Mouse (Mus musculus) liver, embryonic 12.5 days (tissue): ENCODE data around the gene Tm4sf1. TPM values are rescaled to one million over a fixed set of nuclear protein-coding genes. Genes with fewer than 3 reads are reported as not detected.

Experiments
- ATAC-seq: fragments of 200-750 bp; cut with Nextera tagmentation; 2 replicates; pipeline ENCODE4 v1.8.0; 2017; ENCODE audit warnings: moderate number of reproducible peaks, mild to moderate bottlenecking, moderate library complexity
- H3K27ac ChIP-seq: fragments of 300-500 bp; sonication (generic); 2 replicates; pipeline ENCODE4 v1.5.1; 2016; ENCODE audit warnings: mild to moderate bottlenecking
- H3K27me3 ChIP-seq: fragments of 300-500 bp; sonication (generic); replicated peaks from 2 replicates; pipeline ENCODE4 v1.6.1; 2016; ENCODE audit warnings: mild to moderate bottlenecking, moderate library complexity
- H3K36me3 ChIP-seq: fragments of 300-500 bp; sonication (generic); 2 replicates; pipeline ENCODE4 v1.6.1; 2016; ENCODE audit warnings: mild to moderate bottlenecking, moderate library complexity
- H3K4me1 ChIP-seq: fragments of 300-500 bp; sonication (generic); 2 replicates; pipeline ENCODE4 v1.6.1; 2016
- H3K4me2 ChIP-seq: fragments of 300-500 bp; sonication (generic); 2 replicates; pipeline ENCODE4 v1.6.1; 2016; ENCODE audit warnings: mild to moderate bottlenecking, moderate library complexity
- H3K4me3 ChIP-seq: fragments of 300-500 bp; sonication (generic); 2 replicates; pipeline ENCODE4 v1.5.1; 2016; ENCODE audit warnings: mild to moderate bottlenecking, moderate library complexity
- H3K9ac ChIP-seq: fragments of 300-500 bp; sonication (generic); 2 replicates; pipeline ENCODE4 v1.6.1; 2016; ENCODE audit warnings: mild to moderate bottlenecking, moderate library complexity
- H3K9me3 ChIP-seq: fragments of 300-500 bp; sonication (generic); replicated peaks from 2 replicates; pipeline ENCODE4 v1.6.1; 2016; ENCODE audit warnings: mild to moderate bottlenecking, moderate library complexity
- WGBS: fragments of 180-500 bp; shearing (Covaris S2); methylation state at CpG from one replicate; pipeline ENCODE4 v1.1.7; 2016; ENCODE audit not compliant: insufficient replicate concordance; 5-methylcytosine and 5-hydroxymethylcytosine counted together
- polyA plus RNA-seq: library from polyadenylated mRNA; unstranded; fragments of >200 nt; fragmentation: Nextera tagmentation; extraction: Ambion mirVana; gene quantifications from 2 replicates; pipeline ENCODE4 v1.2.1, GENCODE M21; 2016

The Tm4sf1 gene
- polyA plus RNA-seq, 1 experiment from 2014 or later: 10.9 TPM

GRCm38 (mm10) chr3:57277453-57277852, 24.3 kb downstream of the Tm4sf1 start:
- 45% methylated on average over 5 of the region's 5 CpGs for WGBS
- peak overlapping the region; percentile 34 for H3K4me2 ChIP-seq

DNA sequence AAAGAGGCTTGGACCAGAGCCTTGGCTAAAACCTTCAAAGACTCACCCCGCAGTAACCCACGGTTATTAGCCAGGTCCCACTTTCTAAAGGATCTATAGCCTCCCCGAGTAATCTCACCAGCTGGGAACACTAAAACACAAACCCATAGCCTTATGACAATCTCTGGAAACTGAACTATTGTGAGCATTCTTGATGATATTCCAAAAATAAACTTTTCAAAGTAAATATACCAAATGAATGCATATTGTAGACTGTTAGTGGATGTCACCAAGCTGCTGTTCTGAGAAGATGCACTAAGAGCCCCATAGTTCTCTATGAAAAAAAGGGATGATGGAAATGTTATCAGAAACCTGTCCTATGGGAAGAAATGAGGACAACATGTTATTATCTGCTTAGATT, 25.0 kb downstream of the Tm4sf1 start:
- H3K9ac ChIP-seq: no peak overlapping the region
- 0 out of 2 replicates have a peak overlapping the region, but pooled peaks have one; percentile 45 for H3K27ac ChIP-seq
- H3K4me1 ChIP-seq: peaks cover 13% of the 10 kb centered on the region; the same call in 1 of the 2 replicates
- H3K9me3 ChIP-seq: no peaks in the 10 kb centered on the region
- H3K4me2 ChIP-seq: no peak overlapping the region
- H3K36me3 ChIP-seq: no peaks in the 10 kb centered on the region
- no peaks in the 10 kb centered on the region for H3K27me3 ChIP-seq
- no peak for ATAC-seq
- WGBS: 71% methylated on average over 3 of the region's 3 CpGs
- H3K4me3 ChIP-seq: no peak overlapping the region

More at GRCm38 (mm10) chr3:57277453-57277852, 24.3 kb downstream of the Tm4sf1 start:
- Histone ChIP-seq H3K27ac (peak overlapping the region; percentile 73; the same call in 1 of the 2 replicates), H3K9ac (no peak overlapping the region), H3K27me3 (no peaks in the 10 kb centered on the region), H3K4me3 (no peak overlapping the region), H3K36me3 (no peaks in the 10 kb centered on the region), H3K4me1 (peaks cover 13% of the 10 kb centered on the region; the same call in 1 of the 2 replicates), H3K9me3 (no peaks in the 10 kb centered on the region)
- peak; percentile 97 for ATAC-seq

GRCm38 (mm10) chr3:57268994-57269393, 32.8 kb downstream of the Tm4sf1 start:
- no peaks in the 10 kb centered on the region for H3K27me3 ChIP-seq
- no peak overlapping the region for H3K4me3 ChIP-seq
- H3K36me3 ChIP-seq: no peaks in the 10 kb centered on the region
- no peak for ATAC-seq
- no peak overlapping the region for H3K9ac ChIP-seq
- no peak overlapping the region for H3K27ac ChIP-seq
- H3K4me1 ChIP-seq: 0 out of 2 replicates have a peak, but pooled peaks cover 7% of the 10 kb centered on the region
- 54% methylated on average over 2 of the region's 2 CpGs for WGBS
- no peaks in the 10 kb centered on the region for H3K9me3 ChIP-seq
- H3K4me2 ChIP-seq: no peak overlapping the region

DNA sequence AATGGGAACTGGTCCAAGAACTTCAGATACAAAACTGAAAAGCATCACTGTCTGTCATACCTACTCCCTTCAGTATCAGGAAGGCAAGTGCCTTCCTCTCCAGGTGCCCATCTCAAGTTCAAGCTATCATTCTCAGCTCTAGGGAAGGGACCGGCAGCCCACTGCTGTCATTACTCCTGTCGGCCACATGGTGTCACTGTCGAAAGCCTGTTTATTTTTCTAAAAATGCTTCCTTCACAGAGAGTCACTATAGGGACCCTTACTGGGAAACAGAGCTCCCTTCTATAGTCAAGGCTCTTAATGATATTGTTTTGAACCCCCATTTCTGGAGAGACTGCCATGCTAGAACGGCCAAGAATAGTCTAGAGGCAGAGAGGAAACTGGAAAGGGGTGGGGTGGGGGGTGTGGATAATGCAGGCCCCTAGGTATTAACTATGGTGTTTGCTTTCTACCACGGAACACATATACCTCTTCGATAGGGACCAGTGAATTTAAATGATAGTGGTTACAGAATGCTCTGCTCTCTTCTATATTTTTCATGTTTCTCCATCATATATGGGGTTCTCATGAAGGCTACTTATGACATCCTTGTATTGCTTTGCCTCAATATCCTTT, 34.1 kb downstream of the Tm4sf1 start:
- Histone ChIP-seq H3K27ac (no peak overlapping the region), H3K9me3 (no peaks in the 10 kb centered on the region), H3K27me3 (no peaks in the 10 kb centered on the region), H3K36me3 (no peaks in the 10 kb centered on the region), H3K9ac (no peak overlapping the region), H3K4me1 (0 out of 2 replicates have a peak, but pooled peaks cover 7% of the 10 kb centered on the region), H3K4me2 (no peak overlapping the region), H3K4me3 (no peak overlapping the region)
- 28% methylated on average over 6 of the region's 6 CpGs for WGBS
- ATAC-seq: 0 out of 2 replicates have a peak, but pooled peaks have one; percentile 24

GRCm38 (mm10) chr3:57253041-57253440, 48.7 kb downstream of the Tm4sf1 start:
- no peaks in the 10 kb centered on the region for H3K9me3 ChIP-seq
- no peak overlapping the region for H3K4me2 ChIP-seq
- no peak overlapping the region for H3K9ac ChIP-seq
- H3K36me3 ChIP-seq: no peaks in the 10 kb centered on the region
- H3K4me1 ChIP-seq: no peaks in the 10 kb centered on the region
- H3K4me3 ChIP-seq: no peak overlapping the region
- WGBS: 42% methylated on average over 2 of the region's 2 CpGs
- no peak for ATAC-seq
- no peaks in the 10 kb centered on the region for H3K27me3 ChIP-seq
- no peak overlapping the region for H3K27ac ChIP-seq

DNA sequence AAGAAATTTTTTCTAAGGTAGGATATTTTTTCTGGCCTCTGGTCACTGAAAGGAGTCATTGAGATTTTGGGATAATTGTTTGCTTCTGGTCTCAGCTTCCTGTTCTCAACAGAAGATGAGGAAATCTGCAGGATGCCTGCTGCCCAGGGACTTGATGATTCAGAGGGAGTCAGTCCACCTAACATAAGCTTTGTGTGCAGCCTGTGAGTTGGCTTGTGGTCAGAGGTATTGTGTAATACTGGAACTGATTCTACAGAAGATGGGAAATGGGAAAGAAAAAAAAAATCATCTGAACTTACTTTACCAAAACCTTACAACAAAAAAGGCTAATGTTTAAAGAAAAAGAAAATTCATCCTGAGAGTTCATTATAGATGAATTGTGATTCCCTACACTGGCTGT, 49.2 kb downstream of the Tm4sf1 start:
- H3K4me2 ChIP-seq: no peak overlapping the region
- no peaks in the 10 kb centered on the region for H3K27me3 ChIP-seq
- no peak for ATAC-seq
- no peak overlapping the region for H3K9ac ChIP-seq
- no peaks in the 10 kb centered on the region for H3K9me3 ChIP-seq
- H3K4me3 ChIP-seq: no peak overlapping the region
- H3K27ac ChIP-seq: no peak overlapping the region
- H3K36me3 ChIP-seq: no peaks in the 10 kb centered on the region
- no peaks in the 10 kb centered on the region for H3K4me1 ChIP-seq

GRCm38 (mm10) chr3:57245242-57245641, 56.5 kb downstream of the Tm4sf1 start:
- Histone ChIP-seq H3K27me3 (no peaks in the 10 kb centered on the region), H3K9me3 (no peaks in the 10 kb centered on the region), H3K4me2 (no peak overlapping the region), H3K9ac (no peak overlapping the region), H3K36me3 (no peaks in the 10 kb centered on the region), H3K4me1 (no peaks in the 10 kb centered on the region), H3K4me3 (no peak overlapping the region), H3K27ac (no peak overlapping the region)
- WGBS: 40% methylated on average over 2 of the region's 2 CpGs
- no peak for ATAC-seq

Other genes with a start within 250 kb of the Tm4sf1 start
- 17.1 and 18.8 TPM in 2 replicates for gene Tm4sf4, start 123.3 kb upstream of the Tm4sf1 start, polyA plus RNA-seq